13 mouse cellular contexts compared by ENCODE assay signal in genomic region chr5:128681456-128681855, GRCm38 (mm10). TPM values are rescaled to one million over a fixed set of nuclear protein-coding genes. Genes with fewer than 3 reads are reported as not detected.
DNase-seq lines count a peak whose midpoint lies in the region; ATAC-seq and TF ChIP-seq lines count a peak whose summit lies in the region.
"Had no signal": no experiment of that assay in that cellular context is flagged by ENCODE, and none has a peak within 500 bp of the region (broad histone marks: within the 10 kb centered on the region; RNA-seq: fewer than 3 reads in every experiment).

No protein-coding gene starts in this region.

- H3K27ac ChIP-seq in hindbrain, postnatal 0 days: no peak overlapping the region
- H3K27ac ChIP-seq in hindbrain, embryonic 13.5 days: no peak overlapping the region
- no peak overlapping the region for H3K27ac ChIP-seq in midbrain, embryonic 11.5 days (ENCODE audit: low read depth, low read length)
- no peak overlapping the region for H3K27ac ChIP-seq in midbrain, embryonic 15.5 days
- H3K27ac ChIP-seq in midbrain, postnatal 0 days (ENCODE audit: low read depth, low read length): no peak overlapping the region
- H3K27ac ChIP-seq: intestine, embryonic 15.5 days; limb, embryonic 13.5 days had no signal

- no peaks in the 10 kb centered on the region for H3K27me3 ChIP-seq in hindbrain, postnatal 0 days (ENCODE audit: insufficient read depth, low read length)
- peaks cover 15% of the 10 kb centered on the region; the same call in 1 of the 2 replicates for H3K27me3 ChIP-seq in hindbrain, embryonic 13.5 days
- H3K27me3 ChIP-seq in midbrain, embryonic 11.5 days (ENCODE audit: control insufficient read depth, insufficient read depth, low read length): no peaks in the 10 kb centered on the region
- no peaks in the 10 kb centered on the region; the same call in 1 of the 2 replicates for H3K27me3 ChIP-seq in midbrain, embryonic 15.5 days (replicated peaks)
- H3K27me3 ChIP-seq in midbrain, postnatal 0 days (ENCODE audit: insufficient read depth, low read length): no peaks in the 10 kb centered on the region
- H3K27me3 ChIP-seq: intestine, embryonic 15.5 days; limb, embryonic 13.5 days had no signal

- no peak overlapping the region for H3K4me3 ChIP-seq in hindbrain, postnatal 0 days (ENCODE audit: low read length)
- H3K4me3 ChIP-seq in hindbrain, embryonic 13.5 days: no peak overlapping the region
- H3K4me3 ChIP-seq in midbrain, embryonic 11.5 days (ENCODE audit: low read depth, low read length): no peak overlapping the region
- no peak overlapping the region for H3K4me3 ChIP-seq in midbrain, embryonic 15.5 days
- H3K4me3 ChIP-seq in midbrain, postnatal 0 days (ENCODE audit: low read depth, low read length): no peak overlapping the region
- H3K4me3 ChIP-seq: intestine, embryonic 15.5 days; limb, embryonic 13.5 days had no signal

- no peaks in the 10 kb centered on the region for H3K4me1 ChIP-seq in hindbrain, postnatal 0 days (ENCODE audit: insufficient read depth, low read length)
- peaks cover 10% of the 10 kb centered on the region for H3K4me1 ChIP-seq in hindbrain, embryonic 13.5 days (replicated peaks)
- peaks cover 11% of the 10 kb centered on the region for H3K4me1 ChIP-seq in midbrain, embryonic 11.5 days (ENCODE audit: control insufficient read depth, insufficient read depth, low read length)
- H3K4me1 ChIP-seq in midbrain, embryonic 15.5 days: peaks cover 20% of the 10 kb centered on the region; the same call in 1 of the 2 replicates
- no peaks in the 10 kb centered on the region for H3K4me1 ChIP-seq in midbrain, postnatal 0 days (ENCODE audit: insufficient read depth, low read length)
- H3K4me1 ChIP-seq: intestine, embryonic 15.5 days had no signal

- peak; percentile 52 for TF ChIP-seq CTCF in hindbrain, postnatal 0 days (IDR thresholded peaks at IDR 0.05; ENCODE audit: low read depth)
- peak; percentile 63 for TF ChIP-seq CTCF in midbrain, postnatal 0 days (IDR thresholded peaks at IDR 0.05)

- WGBS in hindbrain, postnatal 0 days: 42% methylated on average over 5 of the region's 5 CpGs
- 41% methylated on average over 5 of the region's 5 CpGs for WGBS in hindbrain, embryonic 13.5 days
- WGBS in midbrain, embryonic 11.5 days: 39% methylated on average over 5 of the region's 5 CpGs
- WGBS in midbrain, embryonic 15.5 days: 40% methylated on average over 5 of the region's 5 CpGs
- WGBS in midbrain, postnatal 0 days: 42% methylated on average over 5 of the region's 5 CpGs

- no peak overlapping the region for H3K9ac ChIP-seq in hindbrain, postnatal 0 days (replicated peaks; ENCODE audit: low read length)
- H3K9ac ChIP-seq in hindbrain, embryonic 13.5 days: no peak overlapping the region
- H3K9ac ChIP-seq in midbrain, embryonic 11.5 days (ENCODE audit: low read length): no peak overlapping the region
- H3K9ac ChIP-seq in midbrain, embryonic 15.5 days: no peak overlapping the region
- no peak overlapping the region for H3K9ac ChIP-seq in midbrain, postnatal 0 days (replicated peaks; ENCODE audit: low read length, poor library complexity, severe bottlenecking)
- H3K9ac ChIP-seq: intestine, embryonic 15.5 days; limb, embryonic 13.5 days had no signal

- no peak overlapping the region for H3K4me2 ChIP-seq in hindbrain, postnatal 0 days (ENCODE audit: low read depth, low read length)
- H3K4me2 ChIP-seq in hindbrain, embryonic 13.5 days: no peak overlapping the region
- H3K4me2 ChIP-seq in midbrain, embryonic 11.5 days: no peak overlapping the region
- H3K4me2 ChIP-seq in midbrain, embryonic 15.5 days: no peak overlapping the region
- H3K4me2 ChIP-seq in midbrain, postnatal 0 days (ENCODE audit: low read depth, low read length, poor library complexity, severe bottlenecking): no peak overlapping the region
- H3K4me2 ChIP-seq: intestine, embryonic 15.5 days; limb, embryonic 13.5 days had no signal

- H3K9me3 ChIP-seq in hindbrain, postnatal 0 days (ENCODE audit: low read length): no peaks in the 10 kb centered on the region
- peaks cover 3% of the 10 kb centered on the region for H3K9me3 ChIP-seq in hindbrain, embryonic 13.5 days
- H3K9me3 ChIP-seq in midbrain, embryonic 11.5 days (ENCODE audit: control insufficient read depth, low read length): no peaks in the 10 kb centered on the region; the same call in 1 of the 2 replicates
- no peaks in the 10 kb centered on the region for H3K9me3 ChIP-seq in midbrain, embryonic 15.5 days
- H3K9me3 ChIP-seq in midbrain, postnatal 0 days (ENCODE audit: low read length): 0 out of 2 replicates have a peak, but pooled peaks cover 3% of the 10 kb centered on the region
- H3K9me3 ChIP-seq: intestine, embryonic 15.5 days had no signal

- no peak for ATAC-seq in hindbrain, postnatal 0 days
- no peak for ATAC-seq in hindbrain, embryonic 13.5 days (ENCODE audit: low FRiP score)
- no peak for ATAC-seq in midbrain, embryonic 11.5 days (ENCODE audit: low FRiP score)
- ATAC-seq in midbrain, embryonic 15.5 days (replicated peaks): no peak
- ATAC-seq in midbrain, postnatal 0 days (ENCODE audit: low FRiP score): no peak
- ATAC-seq: intestine, embryonic 15.5 days had no signal

- DNase-seq in hindbrain, postnatal 0 days (ENCODE audit: low spot score): peak; percentile 41
- peak; percentile 91 for DNase-seq in midbrain, embryonic 11.5 days (ENCODE audit: low spot score, missing footprints)
- DNase-seq in adrenal gland, adult 2 months: peak; percentile 6
- no peak for DNase-seq in midbrain, postnatal 0 days (ENCODE audit: low spot score)
- DNase-seq in heart, adult 8-10 months (ENCODE audit: low spot score): no peak
- DNase-seq in spleen, postnatal 4 days (ENCODE audit: low spot score in 2 of 2): no peak
- DNase-seq: right cerebral cortex, postnatal 25 days had no signal

- no peaks in the 10 kb centered on the region for H3K36me3 ChIP-seq in hindbrain, postnatal 0 days (ENCODE audit: insufficient read depth, low read length)
- H3K36me3 ChIP-seq in hindbrain, embryonic 13.5 days: no peaks in the 10 kb centered on the region
- H3K36me3 ChIP-seq in midbrain, embryonic 11.5 days (ENCODE audit: control insufficient read depth, insufficient read depth, low read length): no peaks in the 10 kb centered on the region
- H3K36me3 ChIP-seq in midbrain, embryonic 15.5 days (replicated peaks): no peaks in the 10 kb centered on the region
- no peaks in the 10 kb centered on the region for H3K36me3 ChIP-seq in midbrain, postnatal 0 days (ENCODE audit: insufficient read depth, low read length)
- H3K36me3 ChIP-seq: G1E; intestine, embryonic 15.5 days; limb, embryonic 13.5 days had no signal

RNA-seq across cellular contexts. Expression of gene Piwil1, which starts 20.9 kb away (rescaled TPM):
- total RNA-seq in hindbrain, postnatal 0 days (2014; rRNA removed): 0.10 and 1.4 TPM in 2 replicates
- 0.30 and 0.40 TPM in 2 replicates for polyA plus RNA-seq in hindbrain, postnatal 0 days (2015; fragmentation: Nextera tagmentation; extraction: Ambion mirVana)
- polyA plus RNA-seq in hindbrain, embryonic 13.5 days (2015; fragmentation: Nextera tagmentation; extraction: Ambion mirVana): 0.18 and 0.19 TPM in 2 replicates
- 0.14 TPM in 1 of 2 replicates, not detected in the other for polyA plus RNA-seq in midbrain, embryonic 11.5 days (2014; fragmentation: Nextera tagmentation; extraction: Ambion mirVana)
- polyA plus RNA-seq in midbrain, embryonic 15.5 days (2015; fragmentation: Nextera tagmentation; extraction: Ambion mirVana): 0.34 and 0.40 TPM in 2 replicates
- total RNA-seq in adrenal gland, adult 2 months (2021): not detected
- 0.02 and 0.03 TPM in 2 replicates for polyA plus RNA-seq in adrenal gland, adult 2 months (2012; rRNA removed)
- 0.22 and 0.76 TPM in 2 replicates for total RNA-seq in midbrain, postnatal 0 days (2014; rRNA removed)
- polyA plus RNA-seq in midbrain, postnatal 0 days (2015; fragmentation: Nextera tagmentation; extraction: Ambion mirVana): 0.45 and 0.47 TPM in 2 replicates
- not detected for total RNA-seq in heart, adult 8-10 months (2022)
- total RNA-seq: granulocyte monocyte progenitor cell, adult 5-6 weeks had no signal
- polyA plus RNA-seq: G1E; intestine, embryonic 15.5 days; limb, embryonic 13.5 days had no signal

Comparison
In these comparisons a context has a peak if more than half of its experiments do, and no peak if none do; other contexts are left out.
1. DNase-seq: peak in hindbrain, postnatal 0 days (single experiment), midbrain, embryonic 11.5 days (single experiment) and adrenal gland, adult 2 months (single experiment); none in midbrain, postnatal 0 days (single experiment), heart, adult 8-10 months (single experiment) and spleen, postnatal 4 days (0 of 2).